Mouse (Mus musculus) liver, embryonic 14.5 days (tissue): ENCODE measurements around the gene Spata21.

Experiments
- CTCF ChIP-seq: IDR thresholded peaks from 2 replicates; pipeline ENCODE4 v1.5.1; 2016; ENCODE audit warnings: antibody characterized with exemption, low read depth, control low read depth
- EP300 ChIP-seq: IDR thresholded peaks from 2 replicates; pipeline ENCODE4 v1.6.1; 2016; ENCODE audit warnings: antibody characterized with exemption, low read depth

DNA sequence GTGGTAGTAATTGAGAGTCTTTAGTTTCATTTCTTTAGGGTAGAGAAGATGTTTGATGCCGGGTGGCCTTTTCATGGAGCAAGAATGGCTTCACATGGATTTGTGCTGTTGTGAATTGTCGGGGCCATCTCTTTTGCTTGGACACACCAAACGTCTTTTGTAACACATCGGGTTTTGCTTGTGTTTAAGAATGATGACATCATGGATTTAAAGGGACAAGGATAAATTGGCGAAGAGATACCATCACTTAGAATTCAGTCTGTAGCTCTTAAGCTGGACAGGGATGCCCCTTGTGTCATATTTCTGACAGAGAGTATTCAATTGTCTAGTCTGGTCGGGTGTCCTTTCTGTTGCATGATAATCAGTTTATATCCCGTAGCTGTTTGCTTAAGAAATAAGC lies 61.0 kb downstream of the Spata21 start:
- TF ChIP-seq CTCF (no peak), EP300 (no peak)
